Mouse (Mus musculus) adrenal gland (tissue): ENCODE data around the gene Clec2e.

Experiments used
- intact Hi-C: fragments of 180-260 bp; cut with DNase I; formaldehyde crosslinking; loops from one replicate; pipeline ENCODE4 v1.15.1; 2025

Gene Clec2e

DNA sequence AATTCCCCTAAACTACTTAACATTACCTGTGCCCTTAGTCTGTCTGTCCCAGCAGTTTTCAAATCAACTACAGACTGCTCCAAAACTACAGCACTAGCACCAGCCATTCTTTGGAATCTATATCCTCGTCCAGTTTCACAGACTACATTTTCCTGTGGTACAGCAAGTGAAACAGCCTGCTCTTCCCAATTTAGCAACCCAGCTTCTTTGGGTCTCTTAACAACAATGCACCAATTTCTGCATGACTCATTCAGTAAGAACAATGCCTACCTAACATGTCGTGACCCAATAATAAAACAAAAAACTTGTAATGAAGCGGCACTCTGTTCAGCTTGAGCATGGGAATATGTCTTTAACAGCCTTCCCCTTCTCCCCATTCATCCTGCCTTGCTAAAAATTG lies 35.3 kb downstream of the Clec2e start:
- intact Hi-C loops: no loop called here

DNA sequence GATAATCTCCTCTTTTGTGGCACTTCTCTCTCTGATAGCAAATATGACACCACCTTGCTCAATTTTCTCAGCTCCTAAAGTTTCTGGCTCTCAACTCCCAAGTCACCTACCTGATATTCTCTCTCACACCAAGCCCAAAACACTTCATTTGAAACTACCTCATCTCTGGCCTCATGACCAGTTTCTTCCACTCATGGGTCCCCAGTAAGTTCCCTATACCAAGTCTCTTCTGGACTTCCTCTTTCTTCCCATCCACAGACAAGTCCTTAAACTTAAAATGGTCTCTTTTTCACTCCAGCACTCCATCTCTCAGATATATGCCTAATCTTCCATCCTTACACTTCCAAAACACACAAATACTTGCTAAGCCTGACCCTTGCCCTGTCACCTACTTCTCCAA lies 42.7 kb downstream of the Clec2e start:
- intact Hi-C loops: no loop called here

DNA sequence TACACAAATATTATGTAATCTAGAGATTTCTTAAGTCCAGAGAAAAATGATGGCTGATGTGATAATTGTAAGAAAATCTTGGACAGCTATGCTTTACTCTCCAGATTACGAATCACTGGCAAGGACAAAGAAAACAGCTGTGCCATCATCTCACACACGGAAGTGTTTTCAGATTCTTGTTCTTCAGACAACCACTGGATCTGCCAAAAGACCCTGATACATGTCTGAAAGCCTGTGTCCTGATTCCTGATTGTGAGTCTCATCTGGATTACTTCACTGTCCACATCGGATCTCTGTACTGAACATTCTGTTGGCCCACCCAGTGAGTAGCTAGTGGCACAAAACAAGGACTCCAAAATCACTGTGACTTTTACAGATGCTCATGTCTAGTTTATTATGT lies 44.5 kb downstream of the Clec2e start:
- intact Hi-C loops: no loop called here

DNA sequence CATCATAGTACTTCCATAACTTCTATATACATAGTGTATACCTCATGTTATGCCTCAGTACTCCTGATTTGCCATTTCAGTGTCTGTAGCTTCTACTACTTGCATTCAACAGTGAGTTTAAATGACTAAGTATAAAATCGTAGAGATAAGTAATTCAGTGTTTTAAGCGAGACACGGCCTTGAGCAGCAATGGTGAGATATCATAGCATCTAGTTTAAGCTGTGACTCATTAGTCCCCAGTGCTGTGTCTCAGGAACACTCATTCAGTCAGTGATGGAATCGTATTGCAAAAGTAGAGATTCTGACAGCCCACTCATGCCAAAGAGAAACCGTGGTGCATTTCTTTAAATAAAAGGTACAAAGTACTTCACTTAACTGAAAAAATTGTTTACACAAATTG lies 49.0 kb downstream of the Clec2e start:
- intact Hi-C loops: no loop called here

DNA sequence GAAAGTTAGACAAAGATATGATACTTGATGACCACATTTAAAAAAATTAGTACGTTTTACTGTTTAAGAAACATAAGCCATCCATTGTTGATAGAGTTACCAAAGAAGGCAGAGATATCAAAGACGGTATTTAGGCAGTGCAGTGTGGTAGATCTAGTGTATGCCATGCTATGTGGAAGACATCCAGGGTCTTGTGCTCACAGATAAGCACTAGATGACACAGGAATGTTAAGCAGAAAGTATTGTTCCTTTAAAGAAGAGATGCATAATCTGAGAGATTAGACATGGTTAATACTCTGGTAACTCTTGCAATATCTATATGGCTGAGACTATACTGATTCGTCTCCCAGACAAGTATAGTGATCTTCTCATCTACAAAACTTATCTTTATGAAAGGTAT lies 49.6 kb downstream of the Clec2e start:
- intact Hi-C loops: no loop called here

DNA sequence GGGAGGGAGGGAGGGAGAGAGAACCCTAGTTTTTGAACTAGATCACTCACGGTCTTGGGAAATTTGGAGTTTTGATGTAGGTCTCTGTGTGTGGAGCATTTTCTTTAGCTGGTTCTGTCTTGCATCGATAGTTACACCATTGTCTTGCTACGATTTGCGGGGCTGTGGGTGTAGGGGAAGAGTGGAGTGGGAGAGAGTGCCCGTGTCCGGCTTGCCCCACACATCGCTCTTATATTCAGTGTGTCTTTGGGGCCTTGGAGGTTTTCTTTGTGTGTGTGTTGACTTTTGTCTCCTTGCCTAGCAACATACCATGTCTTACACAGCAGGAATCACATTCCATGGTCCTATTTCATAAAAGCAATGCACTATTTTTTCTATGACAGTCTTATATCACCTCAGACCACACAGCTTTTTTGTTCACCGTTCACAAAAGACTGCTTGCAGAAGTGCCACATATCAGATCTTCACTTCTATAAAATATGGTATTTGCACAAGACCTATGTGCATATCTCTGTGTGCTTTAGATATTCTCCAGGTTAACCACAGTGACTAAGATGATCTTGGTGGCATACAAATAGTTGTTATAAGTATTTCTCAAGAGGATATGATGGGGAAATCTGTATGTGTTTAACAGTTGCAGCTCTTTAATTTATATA lies 51.0 kb downstream of the Clec2e start:
- intact Hi-C loops: no loop called here

DNA sequence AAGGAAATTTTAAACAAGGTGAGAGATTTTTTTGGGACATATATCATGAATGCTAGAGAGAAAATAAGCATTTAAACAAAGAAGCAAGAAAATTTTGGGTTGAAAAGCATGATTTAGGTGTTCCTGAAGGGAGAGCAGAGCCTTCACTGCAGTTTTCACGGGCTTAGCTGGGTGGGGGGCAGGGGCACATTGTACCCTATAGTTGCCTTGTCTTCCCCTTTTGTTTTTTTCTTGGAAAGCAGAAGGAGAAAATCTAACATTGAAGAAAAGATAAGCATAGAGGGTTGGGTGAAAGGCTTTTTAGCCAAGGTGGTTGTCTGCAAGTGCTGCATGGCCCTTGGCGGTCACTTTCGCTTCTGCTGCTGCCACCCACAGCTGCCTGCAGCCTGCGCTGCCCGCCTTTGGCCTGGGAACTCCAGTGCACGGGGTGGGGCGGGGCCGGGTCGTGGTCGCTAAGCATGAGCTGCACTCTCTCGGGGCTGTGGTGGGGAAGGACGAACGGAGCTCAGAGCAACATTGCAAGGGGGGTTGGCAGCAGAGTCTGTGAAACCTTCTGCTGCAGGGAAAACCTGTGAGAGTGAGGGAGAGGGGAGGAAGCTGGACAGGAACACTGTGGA lies 51.7 kb downstream of the Clec2e start:
- intact Hi-C loops: no loop called here

DNA sequence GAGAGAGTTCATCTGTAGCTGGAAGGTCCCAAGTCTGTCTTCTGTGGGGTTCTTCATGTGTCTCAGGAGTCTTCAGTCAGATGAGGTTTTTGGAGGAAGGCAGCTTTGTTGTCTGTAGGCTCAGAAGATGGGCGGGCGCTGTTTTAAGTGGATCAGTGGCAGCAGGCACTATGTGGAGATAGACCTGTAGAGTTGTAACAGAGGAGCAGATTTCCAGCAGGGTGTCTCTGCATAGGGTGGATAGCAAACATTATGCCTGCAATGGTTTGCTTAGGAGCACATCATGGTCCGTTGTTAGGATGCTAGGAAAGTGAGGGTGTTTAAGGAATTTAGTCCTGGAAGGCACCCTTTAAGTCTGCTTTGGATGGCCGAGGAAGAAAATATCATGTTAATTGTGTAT lies 52.3 kb downstream of the Clec2e start:
- intact Hi-C loops: no loop called here

DNA sequence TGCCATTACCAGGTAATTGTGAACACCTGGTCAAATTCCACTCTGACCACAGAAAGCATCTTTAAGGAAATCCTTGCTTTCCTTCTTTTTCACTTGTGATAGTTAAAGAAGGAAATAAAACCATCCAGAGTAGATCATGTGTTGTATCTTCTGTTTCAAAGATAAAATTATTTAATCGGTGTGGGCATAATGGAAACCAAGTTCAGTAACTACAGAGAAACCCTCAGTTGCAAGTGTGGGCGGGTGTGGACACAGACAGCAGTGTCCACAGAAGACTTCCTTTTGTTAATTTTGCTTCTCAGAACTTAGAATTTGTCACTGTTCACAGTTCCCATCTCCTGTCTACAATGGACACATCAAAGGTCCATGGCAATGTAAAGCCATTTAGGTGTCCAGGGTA lies 55.1 kb downstream of the Clec2e start, which contains the start of gene Klrb1f:
TSS of gene Klrb1f (plus strand) at position 301 of the 400 bp plus-strand sequence.
- intact Hi-C loops: no loop called here

DNA sequence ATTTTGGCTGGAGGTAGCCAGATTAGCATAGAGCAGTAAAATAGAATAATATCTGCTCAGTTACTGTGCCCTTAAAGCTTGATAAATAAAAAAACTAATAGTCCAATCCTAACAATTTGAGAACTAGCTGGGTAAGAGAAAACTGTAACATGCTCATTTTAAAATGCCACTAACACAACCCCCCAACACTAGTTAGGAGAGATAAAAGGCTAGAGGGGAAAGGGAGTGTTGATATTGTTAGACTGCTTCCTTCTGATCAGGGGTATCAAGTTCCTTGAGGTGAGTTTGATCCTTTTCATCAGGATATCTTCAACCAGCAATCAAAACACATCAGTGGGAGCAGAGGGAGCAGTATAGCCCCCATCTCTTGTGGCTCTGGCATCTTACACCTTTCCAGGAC lies 58.2 kb downstream of the Clec2e start:
- intact Hi-C loops: no loop called here
